Mouse (Mus musculus) heart, postnatal 4 days (tissue): ENCODE results near the gene Lsamp. TPM values are rescaled to one million over a fixed set of nuclear protein-coding genes. Genes with fewer than 3 reads are reported as not detected.
"Not testable (repeated sequence)": the region's sequence is repeated elsewhere in the genome, so short reads cannot be mapped to it uniquely, and the experiment has no call there.

ENCODE experiments used
- DNase-seq: peaks from one replicate; pipeline ENCODE4 v3.0.0; 2021
- total RNA-seq, 2 experiments: library from RNA; stranded (reverse); gene quantifications; 2 replicates each; pipeline ENCODE4 v1.2.3; 2021

Gene Lsamp
- total RNA-seq, 2 experiments from 2014 or later: 0.81 to 1.3 TPM

DNA sequence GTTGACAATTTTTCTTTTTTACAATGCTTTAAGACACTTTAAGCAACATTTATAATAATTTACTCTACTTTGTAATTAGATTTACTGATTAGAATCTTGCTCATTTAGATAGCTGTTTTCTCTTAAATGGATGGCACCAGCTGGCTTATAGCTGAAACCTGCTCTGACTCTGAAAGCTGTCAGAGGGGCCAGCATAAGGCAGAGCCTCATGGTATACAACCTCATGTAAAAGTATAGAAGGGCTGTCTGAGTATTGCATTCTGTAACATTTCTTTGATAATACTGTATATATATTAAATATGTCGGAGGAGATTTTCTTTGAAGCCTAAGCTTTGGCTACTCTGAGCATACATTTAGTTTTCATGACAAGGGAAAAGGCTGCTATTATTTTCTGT, 1953.4 kb downstream of the Lsamp start:
- no peak for DNase-seq

DNA sequence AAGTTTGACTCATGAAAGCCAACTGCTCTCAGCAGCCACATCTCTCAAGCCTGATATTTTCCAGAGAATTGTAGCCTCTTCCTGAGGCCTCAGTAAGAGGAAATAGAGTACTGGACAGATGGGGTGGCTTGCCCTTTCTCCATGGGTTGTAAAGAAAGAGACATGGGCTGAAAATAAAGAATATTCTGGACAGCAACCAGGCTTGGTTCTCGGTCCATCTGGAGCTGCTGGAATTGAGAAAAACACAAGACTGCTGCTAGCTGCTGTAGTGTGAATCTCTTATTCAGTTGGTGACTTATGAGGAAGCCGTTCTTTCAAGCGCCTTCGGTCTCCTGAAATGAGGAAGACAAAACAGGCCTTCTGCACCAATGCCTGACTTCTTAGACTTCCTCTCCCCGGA, 1954.1 kb downstream of the Lsamp start:
- DNase-seq: no peak

DNA sequence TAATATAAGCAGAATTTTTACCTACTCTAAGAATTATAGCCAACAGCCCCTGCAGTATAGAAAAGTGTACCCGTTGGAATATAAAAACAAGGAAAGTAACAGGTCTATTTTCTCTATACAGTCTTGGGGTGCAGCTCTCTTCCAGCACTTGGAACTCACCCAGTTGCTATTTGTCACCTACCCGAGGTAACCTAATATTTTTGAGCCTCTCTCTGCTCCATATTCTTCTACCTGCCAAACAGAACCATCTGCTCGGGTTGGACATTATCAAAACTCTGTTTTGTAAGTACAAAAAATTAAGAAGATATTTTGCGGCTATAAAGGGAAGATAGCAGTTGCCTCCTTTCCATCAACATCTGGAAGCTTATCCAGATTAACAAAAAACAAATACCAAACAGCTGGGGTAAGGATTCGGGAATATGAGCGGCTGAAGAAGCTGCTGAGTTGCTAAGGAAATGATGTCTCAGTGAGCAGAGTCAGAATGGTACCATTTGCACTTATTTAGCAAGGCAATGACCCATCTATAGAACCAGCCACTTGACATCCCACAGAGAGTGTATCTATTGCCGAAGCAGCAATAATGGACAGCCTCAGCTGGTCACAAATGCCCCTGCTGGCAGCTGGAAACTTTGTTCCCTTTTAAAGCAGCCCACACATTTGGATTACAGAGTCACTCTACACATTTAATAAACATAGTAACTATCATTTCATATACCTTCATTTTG, 1957.6 kb downstream of the Lsamp start:
- DNase-seq: no peak

DNA sequence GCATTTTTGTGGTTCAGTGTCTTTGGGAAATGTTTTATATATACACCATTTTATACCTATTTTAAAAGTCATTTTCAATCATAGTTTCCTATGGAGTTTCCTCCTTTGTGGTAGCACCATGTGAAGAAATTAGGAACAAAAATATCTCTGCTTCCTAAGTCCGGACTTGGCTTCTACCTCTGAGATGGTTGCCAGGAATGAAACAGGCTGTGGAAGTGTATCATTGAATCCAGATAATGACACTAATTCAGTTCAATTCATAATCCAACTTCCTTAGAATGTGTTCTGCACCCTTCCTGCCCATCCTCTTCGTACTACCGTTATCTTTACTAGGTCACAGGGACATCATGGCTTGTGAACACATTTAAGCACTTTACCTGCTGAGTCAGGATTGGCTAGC, 1973.7 kb downstream of the Lsamp start:
- no peak for DNase-seq

DNA sequence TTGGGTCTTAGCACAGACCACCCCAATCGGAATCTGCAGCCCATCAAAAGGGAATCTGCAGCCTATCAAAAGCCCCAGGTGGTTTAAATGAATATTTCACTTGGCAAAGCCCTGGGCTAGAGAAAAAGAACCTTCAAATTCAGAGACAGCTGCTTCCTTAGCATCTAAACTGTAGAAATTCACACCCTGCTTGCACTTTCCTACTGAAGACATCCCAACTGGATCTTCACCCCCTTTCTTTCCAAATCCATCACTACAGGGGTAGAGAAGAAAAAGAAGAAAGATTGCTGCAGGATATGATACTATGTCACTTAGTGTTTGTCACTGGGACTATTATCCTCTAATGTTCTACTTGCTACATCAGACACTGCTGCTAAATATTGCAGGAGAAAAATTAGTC, 1981.5 kb downstream of the Lsamp start:
- no peak for DNase-seq

GRCm38 (mm10) chr16:41969215-41969614, 1985.1 kb downstream of the Lsamp start:
- no peak for DNase-seq

GRCm38 (mm10) chr16:41974866-41975719, 1990.9 kb downstream of the Lsamp start:
- no peak for DNase-seq

DNA sequence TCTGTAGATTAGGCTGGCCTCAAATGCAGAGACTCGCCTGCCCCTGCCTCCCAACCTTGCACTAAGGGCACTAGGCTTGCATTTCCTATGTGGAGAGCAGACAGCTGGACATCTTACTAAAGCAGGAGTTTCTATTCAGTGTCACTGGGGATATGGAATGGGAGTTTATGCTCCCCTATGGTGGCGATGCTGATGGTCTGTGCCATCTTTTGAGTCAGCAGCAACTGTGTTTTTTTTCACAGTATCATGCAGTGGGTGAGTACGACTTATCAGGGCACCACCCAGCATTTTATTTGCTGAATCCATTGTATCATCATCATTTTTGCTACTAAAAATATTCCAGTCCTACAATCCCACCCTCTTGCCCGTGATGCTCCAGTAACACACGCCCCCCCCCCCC, 1992.7 kb downstream of the Lsamp start:
- DNase-seq: no peak

- no peak for DNase-seq
Observed at GRCm38 (mm10) chr16:41996956-41997355, 2012.8 kb downstream of the Lsamp start.

GRCm38 (mm10) chr16:42002925-42003324, 2018.8 kb downstream of the Lsamp start:
- no peak for DNase-seq

GRCm38 (mm10) chr16:42003506-42003905, 2019.3 kb downstream of the Lsamp start:
- not testable (repeated sequence) for DNase-seq

GRCm38 (mm10) chr16:42004166-42004565, 2020.0 kb downstream of the Lsamp start:
- DNase-seq: no peak

DNA sequence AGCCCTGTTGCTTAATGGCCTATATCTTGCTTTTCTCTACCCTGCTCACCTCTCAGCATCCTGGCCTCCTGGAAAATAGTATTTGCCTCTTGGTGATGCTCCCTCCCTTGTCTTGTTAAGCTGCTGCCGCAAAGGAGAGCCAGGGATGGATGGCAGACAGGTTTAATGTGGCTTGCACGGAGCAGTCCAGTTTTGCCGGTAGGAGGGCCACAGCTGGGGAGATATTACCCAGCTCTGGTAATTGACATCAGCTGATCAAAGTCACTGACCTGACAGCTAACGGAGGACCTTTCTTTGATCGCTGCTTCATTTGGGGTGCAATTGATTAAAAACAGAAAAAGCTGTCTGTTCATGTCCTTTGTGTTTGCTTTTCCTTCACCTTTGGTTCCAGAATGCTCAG, 2030.8 kb downstream of the Lsamp start:
- no peak for DNase-seq

- no peak for DNase-seq
Observed at GRCm38 (mm10) chr16:42015443-42015842, 2031.3 kb downstream of the Lsamp start.

DNA sequence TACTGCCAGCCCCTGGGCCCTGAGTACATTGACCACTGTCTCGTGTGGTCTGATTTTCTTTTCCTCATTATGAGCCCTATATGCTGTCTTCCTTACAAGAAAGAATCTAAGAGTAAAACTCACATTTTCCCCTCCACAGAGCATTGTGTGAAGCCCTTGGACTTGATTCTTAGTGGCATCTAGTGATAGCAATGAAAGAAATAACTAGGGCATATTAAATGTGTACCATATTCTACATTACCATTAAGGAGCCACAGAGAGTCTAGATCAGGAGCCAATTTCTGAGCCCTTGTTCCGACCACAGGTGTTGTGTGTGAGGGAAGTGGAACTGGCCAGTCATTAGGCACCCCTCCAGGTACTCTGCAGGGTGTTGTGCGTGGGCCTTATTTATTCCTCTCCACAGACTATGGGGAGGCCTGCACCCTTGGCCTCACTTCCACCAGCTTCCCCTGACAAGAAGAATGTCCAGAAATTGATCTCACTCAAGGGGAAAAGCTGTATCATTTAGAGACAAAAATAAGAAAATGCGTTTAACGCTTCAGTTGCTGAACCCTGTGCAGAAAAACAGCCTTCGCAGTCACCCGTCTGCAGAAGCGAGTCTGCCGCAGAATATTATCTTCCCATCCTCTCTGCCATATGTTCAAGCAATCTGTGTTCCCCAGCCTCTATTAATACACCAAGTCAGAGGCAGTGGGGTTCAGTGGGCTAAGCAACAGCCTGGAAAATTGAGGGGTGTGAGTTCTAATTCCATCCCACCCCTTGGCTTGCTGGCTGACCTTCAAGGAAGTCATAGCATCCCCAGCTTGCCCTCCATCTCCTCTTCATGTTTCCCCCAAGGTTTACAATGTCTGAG, 2032.9 kb downstream of the Lsamp start:
- DNase-seq: no peak

- DNase-seq: no peak
Observed at GRCm38 (mm10) chr16:42022566-42022965, 2038.4 kb downstream of the Lsamp start.

DNA sequence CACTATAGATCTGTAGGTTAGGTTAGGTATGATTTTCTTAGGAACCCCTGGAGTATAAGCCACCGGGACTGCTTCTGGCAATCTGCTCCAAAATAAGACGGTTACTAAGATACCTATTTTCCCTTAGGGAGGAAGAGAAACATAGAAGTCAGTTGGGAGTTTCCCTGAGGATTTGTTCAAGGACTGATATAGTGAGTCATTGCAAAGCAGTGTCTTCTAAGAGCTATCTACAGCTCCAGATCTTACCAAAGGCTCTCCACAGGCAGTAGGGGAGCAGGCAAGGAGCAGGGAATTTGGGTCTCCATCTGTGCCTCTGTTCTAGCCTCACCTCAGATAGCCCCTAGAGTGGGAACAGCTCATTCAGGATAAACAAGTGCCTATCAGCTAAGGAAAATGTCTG, 2047.9 kb downstream of the Lsamp start:
- no peak for DNase-seq

GRCm38 (mm10) chr16:42033449-42033848, 2049.3 kb downstream of the Lsamp start:
- no peak for DNase-seq

DNA sequence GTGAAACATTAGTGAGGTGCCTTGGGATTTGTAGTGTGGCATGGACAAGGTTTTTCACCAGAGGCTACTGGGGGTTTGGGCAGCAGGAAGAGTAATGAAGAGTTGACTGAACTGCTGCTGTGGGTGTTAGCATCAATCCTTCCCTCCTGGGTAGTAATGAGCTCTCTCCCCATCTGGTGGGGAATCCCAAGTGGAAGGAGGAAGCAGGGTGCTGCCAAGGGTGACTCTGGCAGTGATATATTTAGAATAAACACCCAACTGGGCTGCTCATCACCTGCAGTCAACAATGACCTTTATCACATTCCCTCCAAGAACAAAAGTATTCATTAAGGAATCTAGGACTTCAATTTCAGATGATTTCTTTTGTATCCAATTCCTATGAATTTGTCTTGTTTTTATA, 2064.0 kb downstream of the Lsamp start:
- DNase-seq: no peak

DNA sequence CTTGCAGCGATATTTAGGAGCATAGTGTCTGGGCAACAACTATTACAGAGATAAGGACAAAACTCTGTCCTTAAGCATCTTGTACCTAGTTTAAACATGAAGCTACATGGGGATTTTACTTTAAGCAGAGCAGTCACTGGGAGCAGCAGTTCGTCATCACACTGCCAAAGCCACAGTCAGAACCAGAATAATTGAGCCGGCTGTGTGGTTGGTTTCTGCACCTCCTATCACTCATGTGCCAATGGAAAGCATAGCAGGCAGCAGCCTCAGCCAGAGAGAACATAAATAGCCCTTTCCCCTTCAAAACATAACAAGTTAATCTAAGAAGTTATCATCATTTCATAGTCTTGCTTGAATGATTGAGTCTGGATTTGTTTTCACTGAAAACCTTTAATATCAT, 2075.8 kb downstream of the Lsamp start:
- no peak for DNase-seq

DNA sequence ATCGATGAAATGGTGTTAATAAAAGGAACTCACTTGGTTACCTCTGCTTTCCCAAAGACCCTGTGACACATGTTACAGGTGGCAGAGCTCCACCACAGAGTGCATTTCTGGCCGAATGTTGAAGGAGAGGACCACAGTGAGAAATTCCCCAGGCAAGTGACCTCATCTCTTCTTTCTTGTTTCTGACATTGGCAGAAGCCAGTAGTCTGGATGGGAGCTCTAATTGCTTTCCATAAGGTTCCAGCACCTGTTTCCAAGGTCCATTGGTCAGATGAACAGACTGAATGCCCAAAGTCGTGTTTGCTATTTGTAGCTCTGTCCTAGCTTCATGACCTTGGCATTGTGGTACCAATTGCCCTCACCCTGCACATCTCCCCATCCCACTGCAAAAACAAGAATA, 2090.2 kb downstream of the Lsamp start:
- DNase-seq: no peak

- DNase-seq: no peak
Observed at GRCm38 (mm10) chr16:42079573-42079972, 2095.4 kb downstream of the Lsamp start.

- no peak for DNase-seq
Observed at GRCm38 (mm10) chr16:42081611-42082010, 2097.4 kb downstream of the Lsamp start.
